Mouse (Mus musculus) ES-Bruce4 (cell line): ENCODE measurements at regions not wholly inside any gene's neighbourhood (a gene's known extent, or its start where the extent isn't known, plus 50 kb on each side); places are given as distances from the start of the nearest gene placed in this dataset.
"Not testable (repeated sequence)": the region's sequence is repeated elsewhere in the genome, so short reads cannot be mapped to it uniquely, and the experiment has no call there.

ENCODE experiments used
- H3K27ac ChIP-seq: 2 replicates; pipeline ENCODE4 v1.5.1; 2012; ENCODE audit warnings: low read length, inconsistent platforms; ENCODE audit not compliant: insufficient read depth
- H3K27me3 ChIP-seq: 2 replicates; pipeline ENCODE4 v1.6.1; 2012; ENCODE audit warnings: mild to moderate bottlenecking, low read length, inconsistent platforms; ENCODE audit not compliant: control insufficient read depth, poor library complexity, insufficient read depth, severe bottlenecking
- H3K36me3 ChIP-seq: 2 replicates; pipeline ENCODE4 v1.6.1; 2012; ENCODE audit warnings: inconsistent platforms, mild to moderate bottlenecking, low read length, moderate library complexity; ENCODE audit not compliant: control insufficient read depth, poor library complexity, insufficient read depth, severe bottlenecking
- H3K4me1 ChIP-seq: one replicate; pipeline ENCODE4 v1.8.1; 2011; ENCODE audit warnings: low read length; ENCODE audit not compliant: control insufficient read depth, insufficient read depth
- H3K4me3 ChIP-seq: 2 replicates; pipeline ENCODE4 v1.5.1; 2011; ENCODE audit warnings: low read depth, mild to moderate bottlenecking, low read length
- H3K9ac ChIP-seq: 2 replicates; pipeline ENCODE4 v1.6.1; 2012; ENCODE audit warnings: low read depth, mild to moderate bottlenecking, inconsistent platforms; ENCODE audit not compliant: poor library complexity, severe bottlenecking
- H3K9me3 ChIP-seq: replicated peaks from 2 replicates; pipeline ENCODE4 v1.6.1; 2012; ENCODE audit warnings: mild to moderate bottlenecking, low read length, inconsistent platforms; ENCODE audit not compliant: control insufficient read depth, poor library complexity, insufficient read depth, severe bottlenecking
- CTCF ChIP-seq: IDR thresholded peaks from one replicate; pipeline ENCODE4 v1.8.1; 2011; ENCODE audit warnings: low read depth, low read length
- EP300 ChIP-seq: IDR thresholded peaks from 2 replicates; pipeline ENCODE4 v1.6.1; 2011; ENCODE audit warnings: low read depth, low read length; ENCODE audit not compliant: insufficient read depth
- POLR2A ChIP-seq: IDR thresholded peaks from one replicate; pipeline ENCODE4 v1.8.1; 2011; ENCODE audit warnings: low read length; ENCODE audit not compliant: insufficient read depth

DNA sequence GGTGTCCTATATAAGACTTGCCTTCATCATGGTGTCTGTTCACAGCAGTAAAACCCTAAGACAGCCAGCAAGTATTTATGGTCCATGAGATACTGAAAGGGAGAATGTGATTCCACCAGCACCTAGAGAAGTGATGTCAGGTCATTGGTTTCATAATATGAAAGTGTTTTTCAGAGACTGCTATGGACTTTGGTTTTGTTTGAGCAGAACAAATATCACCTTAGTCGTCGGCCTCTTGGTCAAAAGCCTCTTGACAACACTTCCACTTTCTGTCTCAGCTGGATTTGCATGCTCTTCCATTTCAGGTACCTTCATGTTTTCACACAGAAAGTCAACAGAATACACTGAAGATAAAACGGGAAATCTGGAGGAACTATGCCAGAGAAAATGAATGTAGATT is 56.7 kb upstream of the Lrrc8b start:
- H3K9me3 ChIP-seq, result no peaks in the 10 kb centered on the region
- no peak overlapping the region for H3K27ac ChIP-seq
- no peak for TF ChIP-seq CTCF
- no peak for TF ChIP-seq EP300
- TF ChIP-seq POLR2A, result no peak
- no peaks in the 10 kb centered on the region for H3K27me3 ChIP-seq
- no peaks in the 10 kb centered on the region for H3K36me3 ChIP-seq
- H3K4me3 ChIP-seq, result no peak overlapping the region
- no peak overlapping the region for H3K9ac ChIP-seq
- H3K4me1 ChIP-seq, result no peaks in the 10 kb centered on the region

DNA sequence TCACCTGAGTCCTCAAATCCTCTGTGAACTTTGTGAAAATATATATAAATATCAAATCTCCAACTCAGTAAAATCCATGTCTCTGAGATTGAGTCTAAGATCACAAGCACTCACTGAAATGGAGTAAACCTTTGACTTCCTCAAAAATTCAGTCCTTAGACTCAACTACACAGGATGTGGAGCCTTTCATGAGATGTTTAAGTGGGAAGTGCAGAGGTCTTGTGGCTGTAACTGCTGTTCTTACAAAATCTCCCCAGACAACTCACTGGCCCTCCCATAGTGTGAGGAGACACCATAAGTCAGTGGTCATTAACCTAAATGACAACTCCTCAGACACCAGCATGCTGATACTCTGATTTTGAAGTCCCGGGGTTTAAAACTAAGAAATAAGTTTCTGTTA is 59.2 kb upstream of the Lrrc8b start:
- not testable (repeated sequence) for H3K27me3 ChIP-seq, H3K9me3 ChIP-seq, H3K36me3 ChIP-seq, H3K27ac ChIP-seq, H3K9ac ChIP-seq, H3K4me1 ChIP-seq, H3K4me3 ChIP-seq

DNA sequence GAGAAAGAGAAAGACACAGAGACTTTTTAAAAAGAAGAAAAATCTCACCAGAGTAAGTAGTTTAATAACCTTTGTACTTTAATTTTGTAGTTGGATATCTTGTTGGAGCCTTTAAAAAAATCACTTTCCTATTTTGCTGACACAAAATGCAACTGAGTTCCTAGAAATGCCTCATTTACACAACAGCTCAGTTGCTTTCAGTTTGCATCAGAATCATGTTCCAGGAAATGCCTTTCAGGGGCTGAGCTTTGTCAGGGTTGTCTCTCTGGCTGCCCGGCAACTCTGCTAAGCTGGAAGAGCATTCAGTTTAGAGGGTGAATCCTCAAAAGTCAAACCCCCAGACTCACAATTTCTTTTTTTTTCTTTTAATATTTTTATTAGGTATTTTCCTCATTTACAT is 60.5 kb upstream of the Gbp6 start:
- TF ChIP-seq POLR2A, result no peak
- TF ChIP-seq EP300, result peak; percentile 68; the same call in 1 of the 2 replicates
- no peaks in the 10 kb centered on the region for H3K4me1 ChIP-seq
- H3K36me3 ChIP-seq, result no peaks in the 10 kb centered on the region
- H3K9ac ChIP-seq, result no peak overlapping the region
- H3K27ac ChIP-seq, result no peak overlapping the region
- H3K4me3 ChIP-seq, result no peak overlapping the region
- no peaks in the 10 kb centered on the region for H3K27me3 ChIP-seq
- H3K9me3 ChIP-seq, result no peaks in the 10 kb centered on the region

DNA sequence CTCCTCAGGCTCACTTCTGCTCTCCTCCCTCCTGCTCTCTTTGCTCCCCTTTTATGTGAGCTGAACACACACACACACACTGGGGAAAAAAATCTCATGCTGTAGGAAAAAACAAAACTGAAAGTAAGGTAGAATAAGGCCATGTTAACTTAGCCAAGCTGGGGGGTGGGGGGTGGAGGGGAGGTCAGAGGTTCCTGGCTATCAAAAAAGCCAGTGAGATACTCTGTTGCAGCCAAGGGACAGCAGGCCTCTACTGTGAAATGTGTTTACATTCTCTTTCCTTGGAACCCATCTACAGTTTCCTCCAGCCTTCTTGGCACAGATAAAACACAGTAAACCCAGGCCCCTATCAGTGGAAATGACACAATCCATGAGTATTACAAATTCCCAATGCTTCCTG is 53.0 kb upstream of the Gbp6 start:
- Histone ChIP-seq H3K9ac (no peak overlapping the region), H3K4me1 (no peaks in the 10 kb centered on the region), H3K4me3 (no peak overlapping the region), H3K36me3 (no peaks in the 10 kb centered on the region), H3K9me3 (no peaks in the 10 kb centered on the region), H3K27ac (no peak overlapping the region), H3K27me3 (no peaks in the 10 kb centered on the region)
- TF ChIP-seq CTCF, result no peak
- no peak for TF ChIP-seq POLR2A
- no peak for TF ChIP-seq EP300

DNA sequence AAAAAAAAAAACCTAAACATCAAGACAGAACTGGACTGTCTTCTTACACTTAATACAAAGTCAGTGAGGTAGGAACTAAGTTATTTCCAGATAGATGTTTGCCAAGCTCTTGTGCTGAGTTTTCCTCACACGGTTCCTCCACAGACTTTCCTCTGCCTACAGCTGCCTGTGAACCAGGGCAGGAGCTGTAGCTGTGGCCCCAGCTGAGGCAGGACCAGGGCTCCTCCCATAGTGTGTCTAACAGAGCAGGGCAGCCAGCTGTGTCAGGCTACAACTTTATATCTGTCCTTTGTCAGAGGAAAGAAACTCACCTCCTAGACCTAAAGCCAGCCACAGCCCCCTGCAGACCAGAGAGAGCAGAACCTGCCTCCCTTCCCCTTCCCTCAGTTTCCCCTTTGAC is 52.5 kb upstream of the Gbp6 start:
- H3K27me3 ChIP-seq, H3K9me3 ChIP-seq, H3K36me3 ChIP-seq, H3K27ac ChIP-seq, H3K4me3 ChIP-seq, H3K4me1 ChIP-seq, H3K9ac ChIP-seq: not testable (repeated sequence)

DNA sequence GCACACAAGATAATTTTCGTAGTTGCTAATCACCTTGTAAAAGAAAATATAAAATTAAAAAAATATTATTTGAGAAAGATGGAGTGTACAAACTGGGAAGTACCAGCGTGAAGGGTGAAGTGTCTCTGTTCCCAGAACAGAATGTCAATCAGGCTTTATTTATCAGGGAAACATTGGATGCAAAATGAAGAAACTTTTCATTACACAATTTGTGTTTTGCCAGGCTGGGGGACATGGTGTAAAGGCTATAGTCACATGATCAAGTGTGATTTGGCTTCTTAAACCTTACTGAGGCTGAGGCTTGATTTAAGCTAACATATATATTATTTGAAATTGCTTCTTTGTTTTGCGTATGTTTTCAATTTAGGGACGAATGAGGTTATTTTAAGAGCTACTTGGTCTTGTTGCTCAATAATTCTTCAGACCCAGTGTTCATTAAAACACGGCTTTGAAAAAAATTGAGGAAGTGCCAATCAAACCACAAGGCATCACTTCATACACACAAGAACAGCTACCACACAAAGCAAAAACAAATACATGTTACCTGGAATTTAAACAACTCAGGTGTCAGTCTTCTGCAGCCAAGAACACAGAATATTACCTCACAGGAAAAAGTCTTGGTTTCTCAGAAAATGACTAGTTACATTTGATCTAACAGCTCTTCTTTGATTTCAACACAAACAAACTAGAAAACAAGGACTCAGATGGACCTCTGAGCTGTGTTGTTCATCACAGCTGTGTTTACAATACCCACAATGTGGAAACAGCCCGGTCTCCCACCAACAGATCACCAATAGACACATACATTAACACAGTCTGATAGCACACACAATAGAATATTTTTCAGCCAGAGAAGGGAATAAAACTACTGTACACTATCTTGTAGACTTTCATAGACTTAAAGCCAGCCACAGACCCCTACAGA is 51.6 kb upstream of the Gbp6 start:
- peaks cover 2% of the 10 kb centered on the region for H3K4me1 ChIP-seq
- H3K27ac ChIP-seq, result no peak overlapping the region
- no peak overlapping the region for H3K9ac ChIP-seq
- H3K4me3 ChIP-seq, result no peak overlapping the region
- H3K27me3 ChIP-seq, result no peaks in the 10 kb centered on the region
- no peaks in the 10 kb centered on the region for H3K9me3 ChIP-seq
- no peak for TF ChIP-seq CTCF
- no peaks in the 10 kb centered on the region for H3K36me3 ChIP-seq

DNA sequence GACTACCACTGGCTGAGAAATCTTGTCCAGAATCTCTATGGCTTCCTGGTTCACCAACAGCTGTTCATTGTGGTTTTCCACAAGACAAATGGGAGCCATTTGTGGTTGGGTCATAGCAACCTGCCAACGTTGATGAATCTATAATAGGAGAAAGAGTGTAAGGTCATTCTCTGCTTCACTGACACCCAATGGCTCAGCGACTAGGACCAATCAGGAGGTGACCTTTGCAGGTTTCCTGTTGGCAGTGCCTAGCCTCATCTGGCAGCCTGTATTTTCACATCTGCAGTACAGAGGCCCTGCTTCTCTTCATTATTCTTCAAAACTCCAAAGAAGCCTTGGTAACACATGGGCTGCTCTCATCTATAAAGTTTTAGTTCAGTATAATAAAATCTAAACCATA is 50.3 kb upstream of the Gbp6 start:
- H3K27ac ChIP-seq, H3K4me1 ChIP-seq, H3K4me3 ChIP-seq, H3K36me3 ChIP-seq, H3K9ac ChIP-seq, H3K27me3 ChIP-seq, H3K9me3 ChIP-seq: not testable (repeated sequence)
